Mouse (Mus musculus) neural tube, embryonic 14.5 days (tissue): Measurements from ENCODE around the gene Nbas. TPM values are rescaled to one million over a fixed set of nuclear protein-coding genes. Genes with fewer than 3 reads are reported as not detected.
A peak's percentile ranks its signal among the peaks of the same experiment; 100 is the strongest.

Source experiments
- ATAC-seq: fragments of 200-750 bp; cut with Nextera tagmentation; 2 replicates; pipeline ENCODE4 v1.8.0; 2017; ENCODE audit warnings: low read depth, mild to moderate bottlenecking, moderate TSS enrichment, moderate library complexity
- H3K27ac ChIP-seq: fragments of 300-500 bp; sonication (generic); 2 replicates; pipeline ENCODE4 v1.5.1; 2014; ENCODE audit warnings: low read depth, mild to moderate bottlenecking, control low read depth, low read length, moderate library complexity, mixed read lengths
- H3K27me3 ChIP-seq: fragments of 300-500 bp; sonication (generic); 2 replicates; pipeline ENCODE4 v1.6.1; 2014; ENCODE audit warnings: low read length; ENCODE audit not compliant: control insufficient read depth, insufficient read depth
- H3K36me3 ChIP-seq: fragments of 300-500 bp; sonication (generic); 2 replicates; pipeline ENCODE4 v1.6.1; 2014; ENCODE audit warnings: low read length, mixed read lengths; ENCODE audit not compliant: control insufficient read depth, insufficient read depth
- H3K4me1 ChIP-seq: fragments of 300-500 bp; sonication (generic); 2 replicates; pipeline ENCODE4 v1.6.1; 2014; ENCODE audit warnings: low read length; ENCODE audit not compliant: control insufficient read depth, insufficient read depth
- H3K4me2 ChIP-seq: fragments of 300-500 bp; sonication (generic); 2 replicates; pipeline ENCODE4 v1.6.1; 2014; ENCODE audit warnings: mild to moderate bottlenecking, low read depth, low read length, control low read depth
- H3K4me3 ChIP-seq: fragments of 300-500 bp; sonication (generic); 2 replicates; pipeline ENCODE4 v1.5.1; 2014; ENCODE audit warnings: low read depth, low read length, control low read depth, mixed read lengths
- H3K9ac ChIP-seq: fragments of 300-500 bp; sonication (generic); replicated peaks from 2 replicates; pipeline ENCODE4 v1.6.1; 2014; ENCODE audit warnings: low read depth, mild to moderate bottlenecking, control low read depth, low read length, mixed read lengths
- H3K9me3 ChIP-seq: fragments of 300-500 bp; sonication (generic); 2 replicates; pipeline ENCODE4 v1.6.1; 2016; ENCODE audit warnings: low read length; ENCODE audit not compliant: control insufficient read depth
- WGBS: fragments of 180-500 bp; shearing (Covaris S2); extraction: QIAGEN DNeasy Blood & Tissue Kit; methylation state at CpG from one replicate; pipeline ENCODE4 v1.1.7; 2014; 5-methylcytosine and 5-hydroxymethylcytosine counted together
- polyA plus RNA-seq: library from polyadenylated mRNA; unstranded; fragments of >200 nt; fragmentation: Nextera tagmentation; extraction: Ambion mirVana; gene quantifications from 2 replicates; pipeline ENCODE4 v1.2.1, GENCODE M21; 2014

The Nbas gene
- polyA plus RNA-seq, 1 experiment from 2014 or later: 24.9 TPM

DNA sequence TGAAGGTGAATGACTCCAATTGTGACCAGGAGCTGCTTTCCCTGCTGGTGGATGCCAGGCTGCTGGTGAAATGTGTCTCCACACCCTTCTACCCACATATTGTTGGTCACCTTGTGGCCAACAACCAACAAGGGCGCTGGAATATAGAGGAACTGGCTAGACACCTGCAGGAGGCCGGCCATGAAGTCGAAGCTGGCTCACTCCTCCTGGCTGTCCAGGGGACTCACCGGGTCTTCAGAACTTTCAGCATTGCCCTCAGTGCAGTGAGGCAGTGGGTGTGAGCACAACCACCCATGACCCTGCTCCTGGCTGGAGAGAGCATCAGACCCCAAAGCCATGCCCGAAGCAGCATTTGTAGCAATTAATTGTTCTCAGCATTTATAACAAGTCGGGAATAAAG, 314.5 kb downstream of the Nbas start:
- no peak for ATAC-seq
- no peaks in the 10 kb centered on the region for H3K36me3 ChIP-seq
- H3K4me3 ChIP-seq: no peak overlapping the region
- H3K9me3 ChIP-seq: no peaks in the 10 kb centered on the region
- no peaks in the 10 kb centered on the region for H3K4me1 ChIP-seq
- H3K4me2 ChIP-seq: no peak overlapping the region
- no peaks in the 10 kb centered on the region for H3K27me3 ChIP-seq
- no peak overlapping the region for H3K27ac ChIP-seq
- WGBS: over 99% methylated on average over 6 of the region's 6 CpGs
- H3K9ac ChIP-seq: no peak overlapping the region

DNA sequence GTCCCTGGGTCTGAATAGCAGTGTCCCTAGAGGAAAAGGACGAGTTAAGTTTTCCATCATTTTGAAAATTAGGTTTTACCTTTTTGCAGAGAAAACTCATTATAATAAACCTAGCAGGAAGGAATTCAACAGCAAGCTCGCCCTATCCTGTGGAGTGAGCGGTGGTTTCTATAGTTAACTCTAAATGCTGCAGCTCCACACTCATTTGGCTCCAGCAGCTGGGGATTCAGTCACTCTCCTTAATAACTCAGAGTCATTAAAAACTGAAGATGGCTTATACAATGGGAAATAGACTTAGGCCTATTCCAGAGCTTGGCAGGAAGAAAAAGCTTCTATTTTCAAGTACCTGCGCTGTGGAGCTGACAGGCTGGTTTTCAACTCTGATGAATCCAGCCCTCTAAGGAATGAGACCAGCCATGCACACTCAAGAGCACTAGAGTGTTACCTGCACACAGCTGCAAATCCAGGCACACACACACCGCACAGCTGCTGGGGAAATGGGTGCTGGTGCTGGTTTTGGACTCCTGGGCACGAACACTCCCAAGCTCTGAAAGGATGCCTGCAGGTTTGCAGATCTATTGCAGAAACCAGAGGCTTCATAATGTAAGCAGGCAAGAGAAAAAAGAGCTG, 316.7 kb downstream of the Nbas start:
- Histone ChIP-seq H3K36me3 (no peaks in the 10 kb centered on the region), H3K27me3 (no peaks in the 10 kb centered on the region), H3K4me2 (no peak overlapping the region), H3K9me3 (no peaks in the 10 kb centered on the region), H3K4me3 (no peak overlapping the region), H3K4me1 (no peaks in the 10 kb centered on the region), H3K27ac (no peak overlapping the region), H3K9ac (no peak overlapping the region)
- peak; percentile 45; the same call in 1 of the 2 replicates for ATAC-seq
- WGBS: 83% methylated on average over 6 of the region's 6 CpGs

DNA sequence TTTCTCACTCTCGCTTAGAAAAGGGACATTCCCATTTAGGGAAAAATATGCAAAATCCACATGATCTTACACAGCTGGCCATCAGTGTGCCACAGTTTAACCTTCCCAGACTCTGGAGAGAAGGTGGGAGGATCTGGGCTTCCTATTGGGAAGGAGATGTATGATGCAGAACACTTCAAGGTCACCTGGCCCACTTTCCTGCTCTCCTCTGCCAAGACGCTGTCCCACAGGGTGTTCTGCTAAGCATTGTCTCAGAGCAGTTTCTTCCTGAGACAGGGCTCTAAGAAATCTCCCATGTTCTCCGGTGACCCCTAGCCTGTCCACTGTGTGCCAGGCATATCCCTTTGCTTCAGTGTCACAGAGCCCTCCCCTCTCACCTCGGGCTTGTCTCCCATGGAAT, 318.7 kb downstream of the Nbas start:
- Histone ChIP-seq H3K9me3 (no peaks in the 10 kb centered on the region), H3K4me1 (no peaks in the 10 kb centered on the region), H3K9ac (no peak overlapping the region), H3K4me3 (no peak overlapping the region), H3K27ac (no peak overlapping the region), H3K36me3 (no peaks in the 10 kb centered on the region), H3K27me3 (no peaks in the 10 kb centered on the region), H3K4me2 (no peak overlapping the region)
- WGBS: 95% methylated on average over 4 of the region's 4 CpGs
- ATAC-seq: no peak

DNA sequence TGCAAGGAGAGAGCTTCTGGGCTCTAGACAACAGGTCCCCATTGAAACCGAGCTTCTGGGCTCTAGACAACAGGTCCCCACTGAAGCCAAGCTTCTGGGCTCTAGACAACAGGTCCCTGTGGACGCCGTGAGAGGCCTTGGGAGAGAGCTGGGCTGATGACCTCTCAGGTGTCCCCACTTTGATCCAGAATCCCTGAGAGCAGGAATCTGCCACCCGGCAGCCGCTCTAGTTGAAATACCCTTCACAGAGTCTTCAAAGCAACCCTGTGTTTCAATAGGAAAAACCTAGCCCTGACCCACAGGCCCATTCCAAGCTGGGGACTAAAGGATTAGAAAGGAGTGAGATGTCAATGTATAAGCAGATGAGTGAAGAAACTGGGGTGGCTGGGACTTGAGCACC, 320.1 kb downstream of the Nbas start:
- H3K4me1 ChIP-seq: no peaks in the 10 kb centered on the region
- no peaks in the 10 kb centered on the region for H3K9me3 ChIP-seq
- no peak for ATAC-seq
- H3K27ac ChIP-seq: no peak overlapping the region
- H3K4me2 ChIP-seq: no peak overlapping the region
- WGBS: 93% methylated on average over 5 of the region's 5 CpGs
- no peaks in the 10 kb centered on the region for H3K27me3 ChIP-seq
- H3K9ac ChIP-seq: no peak overlapping the region
- H3K4me3 ChIP-seq: no peak overlapping the region
- H3K36me3 ChIP-seq: no peaks in the 10 kb centered on the region

DNA sequence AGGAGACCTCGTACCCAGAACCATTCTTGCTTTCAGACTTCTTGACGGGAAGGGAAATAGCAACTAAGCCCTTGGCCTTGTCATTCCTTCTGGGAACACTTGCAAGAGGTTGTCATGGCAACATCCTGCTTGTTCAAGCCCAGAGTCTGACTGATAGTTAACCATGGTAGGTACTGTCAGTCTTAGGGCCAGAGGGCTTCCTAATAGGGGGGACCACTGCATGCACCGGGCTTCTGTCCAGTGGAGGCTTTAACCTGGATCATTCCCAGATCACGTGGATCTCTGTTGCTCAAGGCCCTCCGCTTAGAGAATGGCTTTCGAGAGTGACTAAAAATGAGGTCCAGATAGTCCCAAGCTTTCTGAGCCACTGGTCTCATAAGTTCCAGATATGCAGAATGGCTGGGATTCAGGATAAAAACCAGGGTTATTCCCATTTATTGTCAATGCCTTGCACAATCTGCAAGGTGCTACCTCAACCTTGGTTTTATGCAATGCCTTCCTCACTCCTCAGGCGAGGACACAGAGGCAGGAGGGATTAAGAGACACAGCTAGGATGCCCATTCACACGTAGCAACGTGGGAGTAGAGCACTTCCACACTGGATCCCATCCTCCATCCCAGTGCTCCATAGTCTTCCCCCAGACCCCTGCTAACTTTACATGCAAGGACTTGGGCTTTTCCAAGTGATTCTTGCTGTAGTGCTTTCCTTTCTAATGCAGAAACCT, 326.0 kb downstream of the Nbas start:
- H3K36me3 ChIP-seq: no peaks in the 10 kb centered on the region
- no peak overlapping the region for H3K4me3 ChIP-seq
- no peak overlapping the region for H3K27ac ChIP-seq
- 0 out of 2 replicates have a peak, but pooled peaks have one; percentile 50 for ATAC-seq
- peaks cover 3% of the 10 kb centered on the region; the same call in 1 of the 2 replicates for H3K4me1 ChIP-seq
- no peaks in the 10 kb centered on the region for H3K9me3 ChIP-seq
- no peaks in the 10 kb centered on the region for H3K27me3 ChIP-seq
- no peak overlapping the region for H3K9ac ChIP-seq
- WGBS: 72% methylated on average over 9 of the region's 9 CpGs
- H3K4me2 ChIP-seq: no peak overlapping the region

DNA sequence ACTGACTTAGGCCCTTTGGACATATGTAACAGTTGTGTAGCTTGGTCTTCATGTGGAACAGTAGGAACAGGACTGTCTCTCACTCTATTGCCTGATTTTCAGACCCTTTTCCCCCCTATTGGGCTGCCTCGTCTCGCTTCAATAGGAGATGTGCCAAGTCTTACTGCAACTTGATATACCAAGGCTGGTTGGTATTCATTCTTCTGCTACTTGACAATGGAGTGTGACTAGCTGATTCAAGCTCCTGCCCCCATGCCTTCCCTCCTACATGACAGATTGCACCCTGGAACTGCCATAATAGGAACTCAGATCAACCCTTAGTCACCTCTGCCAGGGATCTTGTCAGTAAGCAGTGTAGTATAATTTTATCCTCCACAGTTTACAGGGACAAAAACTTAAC, 328.1 kb downstream of the Nbas start:
- H3K36me3 ChIP-seq: no peaks in the 10 kb centered on the region
- H3K27me3 ChIP-seq: no peaks in the 10 kb centered on the region
- H3K9ac ChIP-seq: no peak overlapping the region
- 77% methylated on average over 2 of the region's 2 CpGs for WGBS
- H3K4me2 ChIP-seq: no peak overlapping the region
- H3K9me3 ChIP-seq: no peaks in the 10 kb centered on the region
- no peak for ATAC-seq
- no peak overlapping the region for H3K4me3 ChIP-seq
- H3K4me1 ChIP-seq: peaks cover 3% of the 10 kb centered on the region; the same call in 1 of the 2 replicates
- H3K27ac ChIP-seq: no peak overlapping the region

DNA sequence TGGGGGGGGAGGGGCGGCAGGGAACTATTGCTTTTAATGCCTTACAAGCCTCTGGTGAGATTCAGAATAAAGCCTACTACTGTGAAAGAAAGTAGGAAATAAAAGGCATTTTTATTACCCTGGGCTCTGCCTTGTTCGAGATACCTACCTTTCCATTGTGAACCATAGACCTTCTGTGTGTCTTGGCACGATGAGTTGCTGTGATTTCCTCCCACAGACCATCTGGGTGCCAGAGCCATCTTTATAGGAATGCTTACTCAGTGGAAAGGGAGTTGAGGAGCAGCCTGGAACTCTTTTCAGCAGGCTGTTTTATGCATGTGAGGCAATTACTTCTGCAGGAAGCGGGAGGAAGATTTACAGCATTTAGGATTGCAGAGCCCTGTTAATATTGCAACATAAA, 329.6 kb downstream of the Nbas start:
- Histone ChIP-seq H3K4me2 (no peak overlapping the region), H3K27me3 (no peaks in the 10 kb centered on the region), H3K36me3 (no peaks in the 10 kb centered on the region), H3K27ac (no peak overlapping the region), H3K4me3 (no peak overlapping the region), H3K4me1 (peaks cover 3% of the 10 kb centered on the region; the same call in 1 of the 2 replicates), H3K9me3 (no peaks in the 10 kb centered on the region), H3K9ac (no peak overlapping the region)
- 0 out of 2 replicates have a peak, but pooled peaks have one; percentile 12 for ATAC-seq
- WGBS: 29% methylated on average over 4 of the region's 4 CpGs

DNA sequence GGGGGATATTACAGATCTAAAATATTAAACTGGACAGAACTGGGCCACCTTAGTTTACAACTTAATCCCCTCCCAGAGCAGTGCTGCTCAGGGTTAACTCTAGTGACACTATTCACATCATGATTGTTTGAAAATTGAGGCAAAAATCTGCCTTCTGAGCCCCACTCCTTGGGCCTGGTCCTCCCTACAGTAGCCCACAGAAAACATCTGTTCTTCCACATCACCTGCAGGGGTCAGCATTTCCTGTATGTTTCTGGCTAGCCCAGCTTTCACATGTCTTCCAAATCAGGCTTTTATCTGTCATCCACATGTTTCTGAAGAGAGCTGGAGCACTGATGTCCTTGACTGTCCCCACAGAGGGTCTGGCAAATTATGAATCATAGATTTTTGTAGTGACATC, 333.5 kb downstream of the Nbas start:
- ATAC-seq: peak; percentile 50; the same call in 1 of the 2 replicates
- no peaks in the 10 kb centered on the region for H3K36me3 ChIP-seq
- no peaks in the 10 kb centered on the region for H3K9me3 ChIP-seq

DNA sequence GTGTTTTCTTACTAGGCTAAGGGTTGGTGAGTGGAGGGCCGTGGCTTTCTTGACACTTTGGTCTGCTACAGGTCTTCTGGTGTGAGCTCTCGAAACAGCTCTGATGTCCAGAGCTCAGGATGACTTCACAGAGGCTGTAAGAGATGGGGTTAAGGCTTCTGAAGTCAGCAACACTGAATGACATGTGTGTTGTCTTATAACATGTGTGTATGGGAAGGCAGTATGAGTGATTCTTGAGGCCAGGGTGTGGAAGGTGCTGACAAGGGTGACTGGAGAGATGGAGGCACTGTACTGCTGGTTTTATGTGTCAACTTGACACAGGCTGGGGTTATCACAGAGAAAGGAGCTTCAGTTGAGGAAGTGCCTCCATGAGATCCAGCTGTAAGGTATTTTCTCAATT, 338.1 kb downstream of the Nbas start:
- ATAC-seq: no peak
- no peaks in the 10 kb centered on the region for H3K4me1 ChIP-seq
- no peaks in the 10 kb centered on the region for H3K36me3 ChIP-seq
- no peaks in the 10 kb centered on the region for H3K27me3 ChIP-seq
- no peak overlapping the region for H3K9ac ChIP-seq
- H3K4me2 ChIP-seq: no peak overlapping the region
- no peak overlapping the region for H3K4me3 ChIP-seq
- WGBS: 83% methylated on average over 2 of the region's 2 CpGs
- H3K27ac ChIP-seq: no peak overlapping the region
- H3K9me3 ChIP-seq: no peaks in the 10 kb centered on the region

More for the DNA sequence above, 333.5 kb downstream of the Nbas start:
- no peak overlapping the region for H3K4me3 ChIP-seq
- H3K4me1 ChIP-seq: peaks cover 3% of the 10 kb centered on the region; the same call in 1 of the 2 replicates
- no peak overlapping the region for H3K4me2 ChIP-seq
- H3K27me3 ChIP-seq: no peaks in the 10 kb centered on the region
- H3K9ac ChIP-seq: no peak overlapping the region
- no peak overlapping the region for H3K27ac ChIP-seq
